Mouse (Mus musculus) embryonic facial prominence, embryonic 12.5 days (tissue): ENCODE measurements around the gene Pam. TPM values are rescaled to one million over a fixed set of nuclear protein-coding genes. Genes with fewer than 3 reads are reported as not detected.

Experiments used
- ATAC-seq: fragments of 200-750 bp; cut with Nextera tagmentation; 2 replicates; pipeline ENCODE4 v1.8.0; 2017; ENCODE audit not compliant: insufficient number of reproducible peaks, insufficient read depth, low FRiP score, low TSS enrichment
- H3K27ac ChIP-seq: fragments of 300-500 bp; sonication (generic); 2 replicates; pipeline ENCODE4 v1.5.1; 2016; ENCODE audit warnings: mild to moderate bottlenecking
- H3K27me3 ChIP-seq: fragments of 300-500 bp; sonication (generic); 2 replicates; pipeline ENCODE4 v1.6.1; 2016; ENCODE audit warnings: mild to moderate bottlenecking, moderate library complexity
- H3K36me3 ChIP-seq: fragments of 300-500 bp; sonication (generic); 2 replicates; pipeline ENCODE4 v1.6.1; 2016; ENCODE audit warnings: mild to moderate bottlenecking
- H3K4me1 ChIP-seq: fragments of 300-500 bp; sonication (generic); 2 replicates; pipeline ENCODE4 v1.6.1; 2016
- H3K4me2 ChIP-seq: fragments of 300-500 bp; sonication (generic); replicated peaks from 2 replicates; pipeline ENCODE4 v1.6.1; 2016; ENCODE audit warnings: mild to moderate bottlenecking, moderate library complexity
- H3K4me3 ChIP-seq: fragments of 300-500 bp; sonication (generic); 2 replicates; pipeline ENCODE4 v1.5.1; 2016; ENCODE audit warnings: mild to moderate bottlenecking
- H3K9ac ChIP-seq: fragments of 300-500 bp; sonication (generic); 2 replicates; pipeline ENCODE4 v1.6.1; 2016; ENCODE audit warnings: mild to moderate bottlenecking, moderate library complexity
- H3K9me3 ChIP-seq: fragments of 300-500 bp; sonication (generic); 2 replicates; pipeline ENCODE4 v1.6.1; 2016; ENCODE audit warnings: mild to moderate bottlenecking, moderate library complexity
- WGBS: fragments of 180-500 bp; shearing (Covaris S2); methylation state at CpG from one replicate; pipeline ENCODE4 v1.1.7; 2016; 5-methylcytosine and 5-hydroxymethylcytosine counted together
- polyA plus RNA-seq: library from polyadenylated mRNA; unstranded; fragments of >200 nt; fragmentation: Nextera tagmentation; extraction: Ambion mirVana; gene quantifications from 2 replicates; pipeline ENCODE4 v1.2.1, GENCODE M21; 2016

Pam gene
- polyA plus RNA-seq, 1 experiment from 2014 or later = 35.6 TPM

DNA sequence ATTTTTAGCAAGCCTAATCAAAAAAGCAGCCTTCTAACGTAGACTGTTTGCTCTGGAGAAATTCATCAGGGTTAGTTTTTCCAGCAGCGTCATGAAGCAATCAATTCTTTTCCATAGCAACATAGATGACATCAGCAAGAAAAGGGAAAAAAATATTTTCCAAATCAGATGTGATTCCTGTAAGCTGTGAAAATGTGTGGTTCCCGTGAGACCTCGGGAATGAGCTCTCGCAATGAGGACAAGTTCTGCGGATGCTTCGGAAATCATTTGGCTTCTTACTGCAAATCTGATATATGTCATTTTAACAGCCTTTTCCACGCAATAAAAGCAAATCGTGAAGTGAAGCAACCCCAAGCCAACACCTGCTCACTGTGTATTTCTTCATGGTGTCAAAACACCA lies 207.9 kb downstream of the Pam start:
- H3K27me3 ChIP-seq = no peaks in the 10 kb centered on the region
- no peak overlapping the region for H3K4me2 ChIP-seq
- H3K9ac ChIP-seq = no peak overlapping the region
- no peaks in the 10 kb centered on the region for H3K4me1 ChIP-seq
- H3K27ac ChIP-seq = no peak overlapping the region
- H3K4me3 ChIP-seq = no peak overlapping the region
- no peaks in the 10 kb centered on the region for H3K9me3 ChIP-seq
- WGBS = 92% methylated on average over 9 of the region's 9 CpGs
- ATAC-seq = no peak
- H3K36me3 ChIP-seq = no peaks in the 10 kb centered on the region

DNA sequence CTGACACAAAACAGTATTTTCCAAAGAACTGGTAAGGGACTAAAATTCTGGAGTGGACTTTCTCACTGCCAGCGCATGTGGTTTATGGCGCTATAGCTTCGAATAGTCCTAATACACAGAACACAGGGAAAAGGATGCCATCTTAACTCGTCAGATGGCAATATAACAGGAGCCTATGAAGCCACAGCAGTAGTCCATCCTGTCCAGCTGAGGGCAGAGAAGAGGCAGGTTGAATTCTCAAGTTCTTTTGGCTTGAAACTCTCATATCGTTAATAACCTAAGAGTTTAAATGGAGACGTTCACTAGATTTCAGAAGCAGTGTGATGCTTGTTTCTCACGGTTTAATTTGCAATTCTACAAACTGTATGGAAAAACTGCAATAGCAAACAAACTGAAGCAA lies 211.9 kb downstream of the Pam start:
- WGBS = 85% methylated on average over 7 of the region's 7 CpGs
- Histone ChIP-seq H3K9ac (no peak overlapping the region), H3K36me3 (no peaks in the 10 kb centered on the region)

GRCm38 (mm10) chr1:97877037-97877436 lies 218.4 kb downstream of the Pam start:
- H3K9ac ChIP-seq = no peak overlapping the region
- no peak overlapping the region for H3K4me3 ChIP-seq
- H3K36me3 ChIP-seq = no peaks in the 10 kb centered on the region
- no peak overlapping the region for H3K4me2 ChIP-seq
- H3K4me1 ChIP-seq = no peaks in the 10 kb centered on the region
- no peaks in the 10 kb centered on the region for H3K27me3 ChIP-seq
- ATAC-seq = no peak
- no peak overlapping the region for H3K27ac ChIP-seq
- H3K9me3 ChIP-seq = no peaks in the 10 kb centered on the region

More for the DNA sequence above, 211.9 kb downstream of the Pam start:
- H3K4me2 ChIP-seq = no peak overlapping the region
- H3K4me1 ChIP-seq = no peaks in the 10 kb centered on the region
- H3K27me3 ChIP-seq = no peaks in the 10 kb centered on the region
- no peak overlapping the region for H3K27ac ChIP-seq
- no peak overlapping the region for H3K4me3 ChIP-seq
- no peak for ATAC-seq
- H3K9me3 ChIP-seq = no peaks in the 10 kb centered on the region

- no peaks in the 10 kb centered on the region for H3K9me3 ChIP-seq
- H3K4me2 ChIP-seq = no peak overlapping the region
- no peaks in the 10 kb centered on the region for H3K4me1 ChIP-seq
- H3K4me3 ChIP-seq = no peak overlapping the region
- H3K9ac ChIP-seq = no peak overlapping the region
- H3K27me3 ChIP-seq = no peaks in the 10 kb centered on the region
- H3K36me3 ChIP-seq = no peaks in the 10 kb centered on the region
- H3K27ac ChIP-seq = no peak overlapping the region
- no peak for ATAC-seq
- WGBS = 95% methylated on average over 2 of the region's 2 CpGs
Measured at GRCm38 (mm10) chr1:97873490-97874054, 221.9 kb downstream of the Pam start.

GRCm38 (mm10) chr1:97872493-97872892 lies 223.0 kb downstream of the Pam start:
- H3K9ac ChIP-seq = no peak overlapping the region
- H3K4me2 ChIP-seq = no peak overlapping the region
- H3K4me1 ChIP-seq = no peaks in the 10 kb centered on the region
- no peak overlapping the region for H3K27ac ChIP-seq
- H3K36me3 ChIP-seq = no peaks in the 10 kb centered on the region
- no peak for ATAC-seq
- no peak overlapping the region for H3K4me3 ChIP-seq
- no peaks in the 10 kb centered on the region for H3K9me3 ChIP-seq
- 62% methylated on average over 5 of the region's 5 CpGs for WGBS
- H3K27me3 ChIP-seq = no peaks in the 10 kb centered on the region

- no peaks in the 10 kb centered on the region for H3K9me3 ChIP-seq
- no peaks in the 10 kb centered on the region for H3K27me3 ChIP-seq
- ATAC-seq = no peak
- no peaks in the 10 kb centered on the region for H3K36me3 ChIP-seq
- H3K4me2 ChIP-seq = no peak overlapping the region
- H3K4me3 ChIP-seq = no peak overlapping the region
- H3K4me1 ChIP-seq = no peaks in the 10 kb centered on the region
- no peak overlapping the region for H3K27ac ChIP-seq
- 76% methylated on average over 2 of the region's 2 CpGs for WGBS
- H3K9ac ChIP-seq = no peak overlapping the region
Measured at GRCm38 (mm10) chr1:97872072-97872471, 223.4 kb downstream of the Pam start.

- ATAC-seq = no peak
- no peaks in the 10 kb centered on the region for H3K27me3 ChIP-seq
- 95% methylated on average over 7 of the region's 7 CpGs for WGBS
- no peaks in the 10 kb centered on the region for H3K9me3 ChIP-seq
- H3K27ac ChIP-seq = no peak overlapping the region
- no peaks in the 10 kb centered on the region for H3K4me1 ChIP-seq
- H3K4me3 ChIP-seq = no peak overlapping the region
- no peaks in the 10 kb centered on the region for H3K36me3 ChIP-seq
- no peak overlapping the region for H3K9ac ChIP-seq
- no peak overlapping the region for H3K4me2 ChIP-seq
Measured at GRCm38 (mm10) chr1:97864135-97864534, 231.3 kb downstream of the Pam start.

GRCm38 (mm10) chr1:97863140-97863539 lies 232.3 kb downstream of the Pam start:
- WGBS = 77% methylated on average over 9 of the region's 9 CpGs
- no peak for ATAC-seq
- no peak overlapping the region for H3K4me3 ChIP-seq
- no peak overlapping the region for H3K9ac ChIP-seq
- no peaks in the 10 kb centered on the region for H3K4me1 ChIP-seq
- H3K4me2 ChIP-seq = no peak overlapping the region
- H3K36me3 ChIP-seq = no peaks in the 10 kb centered on the region
- no peak overlapping the region for H3K27ac ChIP-seq
- no peaks in the 10 kb centered on the region for H3K9me3 ChIP-seq
- no peaks in the 10 kb centered on the region for H3K27me3 ChIP-seq

DNA sequence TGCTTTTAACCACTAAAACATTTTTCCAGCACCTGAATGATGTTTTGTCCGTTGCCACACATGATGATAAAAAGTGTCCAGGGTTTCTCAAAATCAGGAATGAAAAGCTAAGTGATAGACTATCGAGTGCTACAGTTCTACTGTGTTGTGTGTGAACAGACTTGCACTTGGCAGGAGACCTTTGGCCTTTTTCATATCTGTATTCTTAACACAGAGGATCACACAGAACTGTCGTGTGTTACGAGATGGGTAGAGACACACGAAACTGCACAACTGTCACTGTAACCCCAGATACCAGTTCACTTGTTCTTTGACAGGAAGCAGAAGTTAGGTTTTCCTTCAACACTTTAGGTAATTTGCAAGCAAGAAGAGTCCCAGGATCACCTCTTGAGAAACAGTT lies 232.7 kb downstream of the Pam start:
- no peaks in the 10 kb centered on the region for H3K4me1 ChIP-seq
- H3K27ac ChIP-seq = no peak overlapping the region
- H3K27me3 ChIP-seq = no peaks in the 10 kb centered on the region
- WGBS = 77% methylated on average over 5 of the region's 5 CpGs
- no peak overlapping the region for H3K9ac ChIP-seq
- no peak overlapping the region for H3K4me2 ChIP-seq
- H3K4me3 ChIP-seq = no peak overlapping the region
- ATAC-seq = no peak
- H3K36me3 ChIP-seq = no peaks in the 10 kb centered on the region
- no peaks in the 10 kb centered on the region for H3K9me3 ChIP-seq

DNA sequence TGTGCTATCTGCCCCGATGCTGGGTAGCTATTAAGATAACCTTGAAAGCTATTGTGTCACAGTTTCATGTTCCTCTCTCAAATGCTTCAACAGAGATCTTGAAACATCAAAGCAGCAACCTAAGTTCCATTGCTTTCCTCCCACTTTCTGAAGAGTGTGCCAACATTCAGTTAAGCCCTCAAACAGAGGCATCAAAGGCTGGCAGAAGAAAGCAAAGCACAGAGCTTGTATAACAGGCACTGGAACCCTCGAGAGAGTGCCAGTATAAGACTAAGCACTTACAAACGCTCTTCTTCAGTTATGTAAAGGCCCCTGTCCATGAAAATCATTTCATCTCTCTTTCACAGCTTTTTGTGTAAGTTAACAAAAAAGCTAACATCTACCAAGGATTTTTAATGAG lies 241.2 kb downstream of the Pam start:
- Histone ChIP-seq H3K4me2 (no peak overlapping the region), H3K4me3 (no peak overlapping the region), H3K36me3 (no peaks in the 10 kb centered on the region), H3K9ac (no peak overlapping the region), H3K27me3 (no peaks in the 10 kb centered on the region), H3K4me1 (no peaks in the 10 kb centered on the region), H3K27ac (no peak overlapping the region), H3K9me3 (no peaks in the 10 kb centered on the region)
- ATAC-seq = no peak
- WGBS = 76% methylated on average over 3 of the region's 3 CpGs

- 88% methylated on average over 13 of the region's 13 CpGs for WGBS
- no peak for ATAC-seq
- H3K36me3 ChIP-seq = no peaks in the 10 kb centered on the region
- no peak overlapping the region for H3K9ac ChIP-seq
- H3K27me3 ChIP-seq = no peaks in the 10 kb centered on the region
- no peaks in the 10 kb centered on the region for H3K4me1 ChIP-seq
- no peak overlapping the region for H3K4me3 ChIP-seq
- no peak overlapping the region for H3K4me2 ChIP-seq
- H3K27ac ChIP-seq = no peak overlapping the region
- H3K9me3 ChIP-seq = no peaks in the 10 kb centered on the region
Measured at GRCm38 (mm10) chr1:97851601-97852175, 243.8 kb downstream of the Pam start.

GRCm38 (mm10) chr1:97848601-97849241 lies 246.7 kb downstream of the Pam start:
- WGBS = 73% methylated on average over 14 of the region's 14 CpGs
- Histone ChIP-seq H3K9ac (no peak overlapping the region), H3K27me3 (no peaks in the 10 kb centered on the region), H3K4me3 (no peak overlapping the region), H3K4me1 (no peaks in the 10 kb centered on the region), H3K36me3 (no peaks in the 10 kb centered on the region), H3K27ac (no peak overlapping the region), H3K4me2 (no peak overlapping the region), H3K9me3 (no peaks in the 10 kb centered on the region)
- ATAC-seq = no peak
